Mouse (Mus musculus) MEL (cell line): Measurements from ENCODE around the gene Zfp764.

Experiments
- CHD1 ChIP-seq: IDR thresholded peaks from 2 replicates; pipeline ENCODE4 v1.6.1; 2012; ENCODE audit warnings: low read depth, mild to moderate bottlenecking, inconsistent platforms, low read length, improper control_type of control experiment
- CTCF ChIP-seq, 3 experiments: IDR thresholded peaks in 2 of 3; conservative IDR thresholded peaks in 1 of 3; 2 replicates each; pipeline ENCODE4 v1.5.1; 2011 to 2012; ENCODE audit warnings: low read length in 3 of 3, low read depth in 2 of 3, mild to moderate bottlenecking in 2 of 3, improper control_type of control experiment in 1 of 3, inconsistent platforms in 1 of 3, mixed read lengths in 1 of 3, moderate library complexity in 1 of 3; ENCODE audit not compliant: control insufficient read depth in 1 of 3, insufficient read depth in 1 of 3, poor library complexity in 1 of 3, severe bottlenecking in 1 of 3
- EP300 ChIP-seq, 2 experiments: IDR thresholded peaks; 2 replicates each; pipeline ENCODE4 v1.6.1; 2011; ENCODE audit warnings: improper control_type of control experiment in 2 of 2, low read length in 2 of 2, low read depth in 1 of 2, mild to moderate bottlenecking in 1 of 2
- UBTF ChIP-seq: IDR thresholded peaks from 2 replicates; pipeline ENCODE4 v1.6.1; 2012; ENCODE audit warnings: low read depth, mild to moderate bottlenecking, inconsistent platforms, low read length, improper control_type of control experiment, moderate library complexity, borderline replicate concordance; ENCODE audit not compliant: insufficient read depth
- USF1 ChIP-seq: IDR thresholded peaks from 2 replicates; pipeline ENCODE4 v1.6.1; 2014; ENCODE audit warnings: low read depth, mild to moderate bottlenecking, inconsistent platforms, low read length, improper control_type of control experiment, moderate library complexity

GRCm38 (mm10) chr7:127443976-127444375 is 37.4 kb upstream of the Zfp764 start:
- no peak for TF ChIP-seq CHD1
- no peak for TF ChIP-seq USF1
- no peak for TF ChIP-seq UBTF
- TF ChIP-seq CTCF (IDR thresholded peaks at IDR 0.05 in 2 of 3, conservative IDR thresholded peaks at IDR 0.05 in 1 of 3; ENCODE audit: control insufficient read depth in 1 of 3, insufficient read depth in 1 of 3, low read depth in 2 of 3, low read length in 3 of 3, poor library complexity in 1 of 3, severe bottlenecking in 1 of 3), result no peak
- TF ChIP-seq EP300 (IDR thresholded peaks at IDR 0.05; ENCODE audit: low read depth in 1 of 2, low read length in 2 of 2), result no peak
